Mouse (Mus musculus) spleen, adult 2 months (tissue): Measurements from ENCODE around the gene Rbm34.
"Not testable (repeated sequence)": the region's sequence is repeated elsewhere in the genome, so short reads cannot be mapped to it uniquely, and the experiment has no call there.

Experiments used
- CTCF ChIP-seq: fragments of 200-500 bp; IDR thresholded peaks from 2 replicates; pipeline ENCODE4 v1.5.1; 2011; ENCODE audit warnings: mild to moderate bottlenecking, inconsistent platforms; ENCODE audit not compliant: insufficient read depth, insufficient read length, insufficient replicate concordance; ENCODE audit errors: extremely low read depth
- POLR2A ChIP-seq: fragments of 200-500 bp; IDR thresholded peaks from 2 replicates; pipeline ENCODE4 v1.6.1; 2011; ENCODE audit warnings: low read depth, low read length, inconsistent platforms

DNA sequence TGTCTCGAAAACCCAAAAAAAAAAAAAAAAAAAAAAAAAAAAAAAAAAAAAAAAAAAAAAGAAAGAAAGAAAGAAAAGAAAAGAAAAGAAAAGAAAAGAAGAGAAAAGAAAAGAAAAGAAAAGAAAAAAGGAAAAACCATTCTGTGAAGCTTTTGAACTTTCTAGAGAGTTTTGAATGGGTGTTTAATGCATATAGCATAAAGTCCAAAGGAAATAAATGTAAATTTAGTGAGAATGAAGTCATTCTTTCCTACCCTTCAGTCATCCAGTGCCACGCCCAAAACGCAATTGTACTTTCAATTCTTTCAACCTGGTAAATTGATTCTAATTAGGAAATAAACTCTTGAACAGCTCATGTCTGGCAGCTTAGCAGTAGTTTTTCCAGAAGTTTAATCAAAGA, 7.7 kb upstream of the Rbm34 start:
- not testable (repeated sequence) for TF ChIP-seq CTCF, POLR2A
